Comparison of ENCODE assay signal across 8 mouse cellular contexts in the genomic region with DNA sequence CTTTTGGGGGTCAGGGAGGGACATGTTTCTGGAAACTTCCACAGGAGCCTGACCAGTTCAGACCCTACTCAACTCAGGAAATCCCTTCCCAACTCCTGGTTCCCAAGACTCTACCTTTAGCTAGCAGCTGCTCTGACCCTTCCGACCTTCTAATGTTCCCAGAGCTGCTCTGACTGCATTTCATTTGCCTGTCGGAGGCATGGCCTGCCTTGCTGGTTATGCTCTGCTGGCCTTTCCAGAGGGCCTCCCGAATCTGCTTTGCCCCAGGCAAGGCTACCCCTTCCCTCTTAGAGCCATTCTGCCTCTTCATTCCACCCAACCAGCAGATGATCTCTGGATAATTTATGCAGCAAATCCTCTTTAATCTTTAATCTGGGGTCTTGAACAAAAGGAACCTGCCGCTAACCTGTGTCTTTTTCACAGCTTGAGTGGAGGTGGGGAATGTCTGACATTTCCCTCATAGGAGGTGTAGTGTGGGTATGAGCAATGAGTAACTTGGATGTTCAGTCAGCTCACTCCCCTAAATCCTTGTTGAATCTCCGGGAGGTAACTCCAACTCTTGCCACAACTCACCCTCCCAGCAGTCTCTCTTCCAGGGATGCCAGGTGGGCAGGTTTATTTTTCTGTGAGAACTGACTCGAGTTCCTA. TPM values are rescaled to one million over a fixed set of nuclear protein-coding genes. Genes with fewer than 3 reads are reported as not detected.
DNase-seq lines count a peak whose midpoint lies in the region; ATAC-seq and TF ChIP-seq lines count a peak whose summit lies in the region.

No protein-coding gene starts in this region.

- peaks cover 21% of the 10 kb centered on the region for H3K4me1 ChIP-seq in heart, adult 2 months (ENCODE audit: control insufficient read depth, insufficient read depth, low read length)
- peaks cover 15% of the 10 kb centered on the region for H3K4me1 ChIP-seq in brown adipose tissue, adult 24 weeks (ENCODE audit: control insufficient read depth, insufficient read depth, insufficient read length, low read length)
- H3K4me1 ChIP-seq in hindbrain, embryonic 15.5 days (replicated peaks), result peaks cover 16% of the 10 kb centered on the region
- peaks cover 7 to 14% of the 10 kb centered on the region in 2 experiments; a peak in 3 of 4 replicates for H3K4me1 ChIP-seq in liver, embryonic 14.5 days (replicated peaks; ENCODE audit: control insufficient read depth in 2 of 2, insufficient read depth in 2 of 2, low read length in 1 of 2)

- no peaks in the 10 kb centered on the region for H3K79me2 ChIP-seq in heart, adult 2 months (replicated peaks; ENCODE audit: control insufficient read depth, insufficient read depth, low read length)

- no peak for TF ChIP-seq EP300 in heart, adult 2 months (IDR thresholded peaks at IDR 0.05; ENCODE audit: insufficient read depth, low read depth, low read length)
- TF ChIP-seq EP300 in liver, embryonic 14.5 days (IDR thresholded peaks at IDR 0.05; ENCODE audit: low read depth), result no peak

- H3K9me3 ChIP-seq in hindbrain, embryonic 15.5 days, result no peaks in the 10 kb centered on the region
- H3K9me3 ChIP-seq in liver, embryonic 14.5 days (ENCODE audit: control insufficient read depth, low read length), result no peaks in the 10 kb centered on the region

- TF ChIP-seq POLR2A in heart, adult 2 months (IDR thresholded peaks at IDR 0.05; ENCODE audit: insufficient read depth, low read depth, low read length), result no peak

- TF ChIP-seq CTCF in heart, adult 2 months (IDR thresholded peaks at IDR 0.05), result no peak
- no peak for TF ChIP-seq CTCF in liver, embryonic 14.5 days (IDR thresholded peaks at IDR 0.05; ENCODE audit: low read depth)

- H3K4me2 ChIP-seq in hindbrain, embryonic 15.5 days, result peak overlapping the region; percentile 88
- peak overlapping the region; percentile 88 for H3K4me2 ChIP-seq in liver, embryonic 14.5 days (ENCODE audit: low read depth)

- DNase-seq in heart, adult 2 months, result no peak
- DNase-seq in heart, postnatal 4 days, result no peak
- no peak for DNase-seq in liver, embryonic 14.5 days (ENCODE audit: low read depth in 3 of 3, low spot score in 3 of 3)
- no peak for DNase-seq in urinary bladder, adult 2 months (ENCODE audit: low spot score)
- no peak for DNase-seq in urinary bladder, postnatal 25 days (ENCODE audit: low spot score)
- no peak for DNase-seq in natural killer cell, adult 2 months (ENCODE audit: low spot score in 2 of 2)

- WGBS in heart, adult 2 months, result 46% methylated on average over 6 of the region's 6 CpGs
- WGBS in hindbrain, embryonic 15.5 days, result 20% methylated on average over 6 of the region's 6 CpGs
- WGBS in liver, embryonic 14.5 days (ENCODE audit: insufficient replicate concordance), result 45% methylated on average over 6 of the region's 6 CpGs

- intact Hi-C loops in heart, adult 2 months (cut with DNase I), result loop anchor here (5.0 kb wide), 1 partner anchor 55 kb away; no protein-coding TSS in a partner anchor

- H3K27me3 ChIP-seq in heart, adult 2 months (ENCODE audit: control insufficient read depth, insufficient read depth, low read length), result no peaks in the 10 kb centered on the region
- no peaks in the 10 kb centered on the region for H3K27me3 ChIP-seq in hindbrain, embryonic 15.5 days
- no peaks in the 10 kb centered on the region for H3K27me3 ChIP-seq in liver, embryonic 14.5 days (ENCODE audit: control insufficient read depth, insufficient read depth, low read length)

- peak overlapping the region; percentile 97 for H3K27ac ChIP-seq in heart, adult 2 months
- H3K27ac ChIP-seq in brown adipose tissue, adult 24 weeks (replicated peaks; ENCODE audit: low read depth, low read length), result peak overlapping the region; percentile 44
- H3K27ac ChIP-seq in hindbrain, embryonic 15.5 days (replicated peaks), result peak overlapping the region; percentile 70; the same call in 1 of the 2 replicates
- no peak overlapping the region for H3K27ac ChIP-seq in liver, embryonic 14.5 days

- no peaks in the 10 kb centered on the region for H3K36me3 ChIP-seq in heart, adult 2 months (ENCODE audit: control insufficient read depth, insufficient read depth, low read length)
- H3K36me3 ChIP-seq in hindbrain, embryonic 15.5 days, result no peaks in the 10 kb centered on the region
- no peaks in the 10 kb centered on the region for H3K36me3 ChIP-seq in liver, embryonic 14.5 days (replicated peaks; ENCODE audit: control insufficient read depth, insufficient read depth, low read depth)

- no peak overlapping the region; the same call in 1 of the 2 replicates for H3K9ac ChIP-seq in heart, adult 2 months (ENCODE audit: low read depth, low read length)
- H3K9ac ChIP-seq in hindbrain, embryonic 15.5 days, result peak overlapping the region; percentile 62
- H3K9ac ChIP-seq in liver, embryonic 14.5 days (replicated peaks), result peak overlapping the region; percentile 18; the same call in 1 of the 2 replicates

- ATAC-seq in hindbrain, embryonic 15.5 days (ENCODE audit: low FRiP score, low read depth), result no peak
- ATAC-seq in liver, embryonic 14.5 days (ENCODE audit: insufficient read depth), result no peak

- H3K4me3 ChIP-seq in heart, adult 2 months, result peak overlapping the region; percentile 96
- H3K4me3 ChIP-seq in brown adipose tissue, adult 24 weeks (ENCODE audit: insufficient read depth, low read depth, low read length), result peak overlapping the region; percentile 42
- H3K4me3 ChIP-seq in hindbrain, embryonic 15.5 days, result peak overlapping the region; percentile 51
- H3K4me3 ChIP-seq in liver, embryonic 14.5 days (ENCODE audit: insufficient read depth in 1 of 2, low read depth in 2 of 2, low read length in 2 of 2), result peak overlapping the region in 1 of 2 experiments; percentile 57; a peak in 2 of 4 replicates

RNA-seq across cellular contexts. Expression of gene Sept4, which starts 9.0 kb away (rescaled TPM):
- 10 to 100 TPM; 36.7 to 38.6 TPM for total RNA-seq in heart, adult 2 months (2021)
- polyA plus RNA-seq in heart, adult 2 months (2012; rRNA removed), result 39.9 and 54.4 TPM in 2 replicates
- 10 to 100 TPM; 65.4 to 68.6 TPM for total RNA-seq in heart, postnatal 4 days (2021)
- 19.7 and 35.0 TPM in 2 replicates for polyA plus RNA-seq in brown adipose tissue, adult 24 weeks (2012; ENCODE audit: insufficient read depth, insufficient read length, missing spikeins)
- 30.9 and 32.2 TPM in 2 replicates for polyA plus RNA-seq in hindbrain, embryonic 15.5 days (2015; fragmentation: Nextera tagmentation; extraction: Ambion mirVana)
- 5.5 and 8.0 TPM in 2 replicates for polyA plus RNA-seq in liver, embryonic 14.5 days (2012; rRNA removed)
- polyA plus RNA-seq in liver, embryonic 14.5 days (2014; fragmentation: Nextera tagmentation; extraction: Ambion mirVana), result 9.1 and 11.2 TPM in 2 replicates
- polyA plus RNA-seq in urinary bladder, adult 2 months (2012; rRNA removed), result 57.9 and 72.5 TPM in 2 replicates

RNA-seq across cellular contexts. Expression of gene Gm11492, which starts 11.3 kb away (rescaled TPM):
- not detected for total RNA-seq in heart, adult 2 months (2021)
- 0.04 TPM in 1 of 2 replicates, not detected in the other for polyA plus RNA-seq in heart, adult 2 months (2012; rRNA removed)
- not detected for total RNA-seq in heart, postnatal 4 days (2021)
- not detected in 2 replicates for polyA plus RNA-seq in brown adipose tissue, adult 24 weeks (2012; ENCODE audit: insufficient read depth, insufficient read length, missing spikeins)
- polyA plus RNA-seq in hindbrain, embryonic 15.5 days (2015; fragmentation: Nextera tagmentation; extraction: Ambion mirVana), result not detected in 2 replicates
- not detected in 2 replicates for polyA plus RNA-seq in liver, embryonic 14.5 days (2012; rRNA removed)
- not detected in 2 replicates for polyA plus RNA-seq in liver, embryonic 14.5 days (2014; fragmentation: Nextera tagmentation; extraction: Ambion mirVana)
- not detected in 2 replicates for polyA plus RNA-seq in urinary bladder, adult 2 months (2012; rRNA removed)

RNA-seq across cellular contexts. Expression of gene Mtmr4, which starts 14.2 kb away (rescaled TPM):
- 10 to 100 TPM; 24.7 to 27.8 TPM for total RNA-seq in heart, adult 2 months (2021)
- polyA plus RNA-seq in heart, adult 2 months (2012; rRNA removed), result 7.9 and 19.0 TPM in 2 replicates
- total RNA-seq in heart, postnatal 4 days (2021), result 10 to 100 TPM; 15.2 TPM
- polyA plus RNA-seq in brown adipose tissue, adult 24 weeks (2012; ENCODE audit: insufficient read depth, insufficient read length, missing spikeins), result 5.8 TPM in 2 replicates
- polyA plus RNA-seq in hindbrain, embryonic 15.5 days (2015; fragmentation: Nextera tagmentation; extraction: Ambion mirVana), result 50.1 and 50.7 TPM in 2 replicates
- 5.7 and 6.5 TPM in 2 replicates for polyA plus RNA-seq in liver, embryonic 14.5 days (2012; rRNA removed)
- 8.7 and 9.2 TPM in 2 replicates for polyA plus RNA-seq in liver, embryonic 14.5 days (2014; fragmentation: Nextera tagmentation; extraction: Ambion mirVana)
- polyA plus RNA-seq in urinary bladder, adult 2 months (2012; rRNA removed), result 26.1 and 27.2 TPM in 2 replicates

RNA-seq across cellular contexts. Expression of gene Hsf5, which starts 39.2 kb away (rescaled TPM):
- total RNA-seq in heart, adult 2 months (2021), result under 1 TPM in 1 of 2 experiments, not detected in 1; 0.05 TPM
- polyA plus RNA-seq in heart, adult 2 months (2012; rRNA removed), result 0.02 and 0.06 TPM in 2 replicates
- under 1 TPM; 0.09 to 0.10 TPM for total RNA-seq in heart, postnatal 4 days (2021)
- not detected in 2 replicates for polyA plus RNA-seq in brown adipose tissue, adult 24 weeks (2012; ENCODE audit: insufficient read depth, insufficient read length, missing spikeins)
- 0.52 and 0.54 TPM in 2 replicates for polyA plus RNA-seq in hindbrain, embryonic 15.5 days (2015; fragmentation: Nextera tagmentation; extraction: Ambion mirVana)
- polyA plus RNA-seq in liver, embryonic 14.5 days (2012; rRNA removed), result 0.02 TPM in 1 of 2 replicates, not detected in the other
- polyA plus RNA-seq in liver, embryonic 14.5 days (2014; fragmentation: Nextera tagmentation; extraction: Ambion mirVana), result not detected in 2 replicates
- 0.10 TPM in 2 replicates for polyA plus RNA-seq in urinary bladder, adult 2 months (2012; rRNA removed)
